Mouse (Mus musculus): ENCODE results near the gene Trmt1. TPM values are rescaled to one million over a fixed set of nuclear protein-coding genes. Genes with fewer than 3 reads are reported as not detected.

Gene Trmt1
- total RNA-seq, 2 experiments from 2014 or later, result 66.3 to 79.0 TPM

Other genes with a start within 250 kb of the Trmt1 start
- gene Ier2, start 23.5 kb upstream of the Trmt1 start, total RNA-seq (2021), result 10 to 100 TPM; 20.7 to 24.6 TPM
- 10 to 100 TPM; 71.3 to 77.8 TPM for gene Nacc1, start 1.6 kb downstream of the Trmt1 start, total RNA-seq (2021)
- 1 to 10 TPM; 2.7 to 2.8 TPM for gene Lyl1, start 15.2 kb downstream of the Trmt1 start, total RNA-seq (2021)
- gene G430095P16Rik, start 36.7 kb downstream of the Trmt1 start, total RNA-seq (2021), result under 1 TPM; 0.45 to 0.76 TPM
- gene Nfix, start 114.0 kb downstream of the Trmt1 start, total RNA-seq (2021), result 100 to 1,000 TPM in 1 of 2 experiments, 10 to 100 TPM in 1; 92.2 to 127 TPM
- 10 to 100 TPM; 10.6 to 10.8 TPM for gene Dand5, start 136.5 kb downstream of the Trmt1 start, total RNA-seq (2021)
- gene Gadd45gip1, start 145.2 kb downstream of the Trmt1 start, total RNA-seq (2021), result 10 to 100 TPM; 62.0 to 71.1 TPM
- 100 to 1,000 TPM; 109 to 113 TPM for gene Rad23a, start 154.4 kb downstream of the Trmt1 start, total RNA-seq (2021)
- 100 to 1,000 TPM; 606 to 686 TPM for gene Calr, start 160.6 kb downstream of the Trmt1 start, total RNA-seq (2021)
- gene Farsa, start 170.7 kb downstream of the Trmt1 start, total RNA-seq (2021), result 10 to 100 TPM; 58.8 to 69.6 TPM
- gene Syce2, start 185.8 kb downstream of the Trmt1 start, total RNA-seq (2021), result 1 to 10 TPM; 6.9 to 9.4 TPM
- 10 to 100 TPM; 52.4 to 56.5 TPM for gene Gcdh, start 207.6 kb downstream of the Trmt1 start, total RNA-seq (2021)
- gene Klf1, start 215.6 kb downstream of the Trmt1 start, total RNA-seq (2021), result not detected
- gene Dnase2a, start 222.3 kb downstream of the Trmt1 start, total RNA-seq (2021), result 10 to 100 TPM; 11.2 to 12.5 TPM

Data from adrenal gland, adult 18-20 months (tissue).